Mouse (Mus musculus) layer of hippocampus, postnatal 36 days (tissue): ENCODE measurements around the gene Alk. TPM values are rescaled to one million over a fixed set of nuclear protein-coding genes. Genes with fewer than 3 reads are reported as not detected.

Experiments used
- DNase-seq, 2 experiments: peaks; one replicate each; pipeline ENCODE4 v3.0.0; 2022
- total RNA-seq, 2 experiments: library from RNA; stranded (reverse); gene quantifications; 2 replicates each; pipeline ENCODE4 v1.2.3; 2021

The Alk gene
- total RNA-seq, 2 experiments from 2014 or later: 6.8 to 7.1 TPM

GRCm38 (mm10) chr17:72399331-72400059 lies 204.9 kb downstream of the Alk start:
- DNase-seq: no peak

DNA sequence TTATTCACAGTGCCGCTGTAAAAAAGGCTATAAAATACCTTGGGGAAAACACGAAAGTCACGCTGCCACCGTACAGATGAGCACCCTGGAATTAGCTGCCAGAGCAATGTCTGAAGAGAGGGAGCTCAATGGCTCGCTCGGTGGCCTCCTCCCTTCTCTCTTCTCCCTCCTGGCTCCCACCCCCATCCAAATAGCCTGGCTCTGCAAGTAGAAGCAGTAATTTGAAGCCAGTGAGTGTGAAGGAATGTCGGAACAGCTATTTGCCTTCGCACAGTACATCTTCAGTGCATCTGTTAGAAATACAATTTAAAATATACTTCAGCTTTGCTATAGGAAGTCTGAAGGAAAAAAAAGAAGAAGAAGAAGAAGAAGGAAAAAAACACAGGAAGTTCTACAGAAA lies 208.5 kb downstream of the Alk start:
- DNase-seq: no peak

- no peak for DNase-seq
Measured at GRCm38 (mm10) chr17:72368991-72369390, 235.4 kb downstream of the Alk start.

GRCm38 (mm10) chr17:72362811-72363496 lies 241.5 kb downstream of the Alk start:
- no peak for DNase-seq

DNA sequence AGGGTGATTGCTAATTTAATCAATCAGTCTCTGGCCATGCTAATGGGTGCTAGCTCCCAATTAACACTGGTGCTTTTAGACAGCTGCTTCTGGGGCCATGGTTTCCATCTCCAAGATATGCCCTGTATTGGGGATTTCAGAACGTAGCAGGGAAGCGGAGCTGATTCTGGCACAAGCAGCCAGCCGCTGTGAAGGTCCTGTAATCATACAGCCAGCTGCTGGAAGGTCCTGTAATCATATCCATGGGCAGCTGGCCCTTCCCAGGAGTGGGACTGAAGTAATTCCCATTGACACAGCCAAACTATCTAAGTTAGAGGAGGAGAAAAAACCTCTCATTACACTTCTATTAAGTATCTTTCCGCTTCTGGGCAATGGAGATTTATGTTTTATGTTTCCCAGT lies 242.5 kb downstream of the Alk start:
- DNase-seq: no peak

- no peak for DNase-seq
Measured at GRCm38 (mm10) chr17:72356759-72357302, 247.6 kb downstream of the Alk start.

- DNase-seq: no peak
Measured at GRCm38 (mm10) chr17:72339437-72339836, 265.0 kb downstream of the Alk start.

DNA sequence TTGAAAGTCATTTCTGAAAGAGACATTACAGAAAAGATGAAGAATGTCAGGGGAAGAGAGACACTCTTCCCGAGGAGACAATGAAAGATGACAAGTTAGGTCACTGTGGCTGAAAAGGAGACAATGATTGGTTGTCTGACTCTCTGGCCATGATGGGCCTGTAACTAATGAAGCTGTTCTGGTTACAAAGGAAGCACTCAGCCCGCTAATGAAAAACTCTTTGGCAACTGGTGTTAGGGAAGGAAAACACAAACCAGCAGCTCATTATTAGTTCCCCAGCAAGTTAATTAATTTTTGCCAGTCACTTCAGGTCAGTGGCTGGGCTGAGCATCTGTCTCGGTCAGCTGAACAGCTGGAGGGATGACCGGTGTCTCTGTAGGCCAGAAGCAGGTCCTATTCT lies 271.5 kb downstream of the Alk start:
- no peak for DNase-seq

- DNase-seq: no peak
Measured at GRCm38 (mm10) chr17:72325941-72326340, 278.5 kb downstream of the Alk start.

DNA sequence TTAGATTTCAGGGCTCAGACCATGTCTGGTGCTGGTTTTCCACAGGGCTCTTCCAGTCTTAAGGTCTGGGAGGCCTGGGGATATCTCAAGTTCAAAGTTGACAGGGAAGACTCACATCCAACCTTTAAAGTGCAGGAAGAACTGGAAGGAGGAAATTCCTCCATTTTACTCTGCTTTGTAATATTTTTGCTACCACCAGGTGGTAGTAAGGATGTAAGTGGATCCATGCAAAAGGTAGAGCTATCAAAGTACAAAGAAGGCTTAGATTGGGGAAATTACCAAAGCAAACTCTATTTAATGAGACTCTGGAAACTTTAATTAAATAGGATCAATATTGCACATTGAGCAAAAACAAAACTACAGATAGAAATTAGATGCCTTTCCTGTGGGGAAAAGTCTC lies 284.9 kb downstream of the Alk start:
- DNase-seq: no peak

GRCm38 (mm10) chr17:72299651-72300050 lies 304.8 kb downstream of the Alk start:
- no peak for DNase-seq

DNA sequence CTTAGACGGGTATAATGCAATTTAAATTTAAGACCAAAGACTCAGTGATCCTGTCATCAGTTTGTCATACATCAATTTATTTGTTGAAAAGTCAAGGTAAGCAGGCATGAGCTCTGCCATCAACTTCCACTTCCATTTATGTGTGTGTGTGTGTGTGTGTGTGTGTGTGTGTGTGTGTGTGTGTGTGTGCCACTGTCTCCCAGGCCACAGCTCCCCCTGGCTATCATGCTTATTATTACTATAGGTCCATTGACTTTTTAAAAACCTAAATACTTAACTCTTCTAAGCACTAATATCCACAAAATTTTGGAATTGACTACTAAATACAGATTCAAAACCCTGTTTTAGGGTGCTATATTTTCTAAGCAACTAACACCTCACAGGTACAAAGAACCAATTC lies 308.1 kb downstream of the Alk start:
- no peak for DNase-seq

DNA sequence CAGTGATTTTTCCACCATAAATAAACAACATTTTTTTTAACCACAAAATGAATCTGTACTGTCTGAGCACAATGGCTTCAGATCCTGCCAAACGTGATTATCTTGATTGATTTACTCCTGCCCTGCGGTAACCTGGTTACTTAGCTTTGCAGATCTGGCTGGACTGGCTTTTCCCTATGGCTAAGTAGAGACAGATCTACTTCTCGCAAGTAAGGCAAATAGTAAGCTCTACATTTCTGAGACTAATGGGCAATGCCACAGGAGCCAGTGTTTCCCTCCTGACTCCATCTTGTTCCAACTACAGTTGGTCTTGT lies 311.2 kb downstream of the Alk start:
- DNase-seq: no peak

- DNase-seq: no peak
Measured at GRCm38 (mm10) chr17:72292444-72293266, 311.8 kb downstream of the Alk start.

DNA sequence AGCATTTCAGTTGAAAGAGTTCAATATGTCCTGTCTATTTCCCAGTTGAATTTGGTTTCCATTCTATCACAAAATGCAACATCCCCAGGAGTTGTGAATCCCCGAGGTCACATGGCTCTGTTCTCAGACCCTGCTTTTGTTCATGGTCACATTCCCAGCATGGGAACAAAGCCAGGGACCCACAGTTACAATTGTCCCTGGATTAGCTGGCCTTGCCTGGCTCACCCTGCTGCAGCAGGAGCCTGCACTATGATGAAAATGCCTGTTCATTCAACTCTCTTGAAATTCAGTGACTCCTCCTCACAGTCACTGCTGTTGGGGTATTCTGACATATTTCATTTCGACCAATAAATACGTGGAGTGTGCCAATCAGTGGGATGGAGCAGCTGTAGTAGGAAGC lies 318.5 kb downstream of the Alk start:
- no peak for DNase-seq

DNA sequence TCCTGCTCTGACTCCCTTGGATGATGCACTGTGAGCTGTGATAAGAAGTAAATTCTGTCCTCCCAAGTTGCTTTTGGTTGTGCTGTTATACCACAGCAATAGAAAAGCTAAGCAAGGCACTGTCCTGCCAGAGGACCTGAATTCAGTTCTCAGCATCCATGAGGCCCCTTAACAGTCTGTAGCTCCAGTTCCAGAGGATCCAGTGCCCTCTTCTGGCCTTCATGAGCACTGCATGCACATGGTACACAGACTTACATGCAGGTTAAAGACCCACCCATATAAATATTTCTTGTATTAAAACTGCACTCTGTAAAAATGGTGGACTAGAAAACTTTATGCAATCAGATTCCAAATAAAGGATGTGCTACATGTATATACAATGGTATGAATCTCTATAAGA lies 326.1 kb downstream of the Alk start:
- no peak for DNase-seq

DNA sequence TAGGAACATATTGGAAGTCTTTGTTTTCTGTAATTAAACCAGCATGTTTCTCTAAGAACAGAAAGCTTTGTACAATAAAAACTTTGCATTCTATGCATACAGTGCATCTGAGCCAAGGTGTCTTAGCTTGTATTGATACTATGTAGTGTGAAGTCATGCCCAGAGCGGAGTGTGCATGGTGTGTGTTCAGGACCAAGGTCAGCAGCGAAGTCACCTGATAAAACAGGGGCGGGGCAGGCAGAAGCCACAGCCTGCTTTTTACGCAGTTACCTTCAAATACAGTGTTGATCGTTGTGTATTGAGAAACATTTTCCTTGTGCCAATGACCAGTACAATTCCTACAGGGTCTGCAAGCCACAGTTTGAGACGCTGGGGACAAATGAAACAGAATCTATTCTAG lies 327.6 kb downstream of the Alk start:
- no peak for DNase-seq

GRCm38 (mm10) chr17:72275391-72275904 lies 329.0 kb downstream of the Alk start:
- no peak for DNase-seq

DNA sequence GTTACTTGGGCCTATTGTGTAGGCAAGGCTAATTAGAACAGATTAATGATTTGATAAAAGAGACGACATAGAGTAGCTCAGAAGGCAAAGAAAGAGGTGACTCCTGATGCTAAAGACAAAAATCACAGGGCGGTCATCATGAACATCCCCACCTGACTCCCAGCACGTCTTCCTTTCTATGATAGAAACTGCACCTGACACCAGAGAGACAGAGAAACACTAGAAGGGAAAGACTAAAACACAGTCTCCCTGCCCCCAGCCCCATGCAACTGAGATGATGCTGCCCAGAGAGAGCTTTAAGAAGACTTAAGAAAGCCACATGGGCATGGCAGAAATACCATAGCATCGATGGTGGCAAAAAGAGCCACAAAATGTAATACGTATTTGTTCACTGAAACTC lies 330.2 kb downstream of the Alk start:
- DNase-seq: no peak

GRCm38 (mm10) chr17:72271640-72272039 lies 332.8 kb downstream of the Alk start:
- DNase-seq: no peak

DNA sequence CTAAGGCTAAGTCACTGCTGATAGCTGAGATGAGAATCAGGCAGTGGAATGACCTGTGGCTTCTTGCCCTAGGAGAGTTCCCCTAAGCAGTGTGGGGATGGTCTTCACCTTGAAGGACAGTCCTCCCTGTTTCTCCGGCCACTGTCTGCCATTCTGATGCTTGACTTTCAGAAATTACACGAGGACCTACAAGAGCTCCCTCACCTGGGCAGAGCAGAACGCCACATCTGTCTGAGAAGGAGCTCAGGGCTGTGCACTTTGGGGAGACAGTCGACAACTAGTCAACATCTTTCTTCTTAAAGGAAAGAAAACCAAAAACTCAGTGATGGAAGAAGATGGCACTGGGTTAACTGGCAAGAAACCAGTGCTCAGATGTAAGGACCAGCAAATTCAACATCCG lies 335.9 kb downstream of the Alk start:
- DNase-seq: no peak

- DNase-seq: no peak
Measured at GRCm38 (mm10) chr17:72265171-72266022, 339.0 kb downstream of the Alk start.
